Mouse (Mus musculus) intestine, embryonic 16.5 days (tissue): ENCODE measurements around the gene Trpc3. TPM values are rescaled to one million over a fixed set of nuclear protein-coding genes. Genes with fewer than 3 reads are reported as not detected.

Experiments
- polyA plus RNA-seq: library from polyadenylated mRNA; unstranded; fragments of >200 nt; fragmentation: Nextera tagmentation; extraction: Ambion mirVana; gene quantifications from 2 replicates; pipeline ENCODE4 v1.2.1, GENCODE M21; 2015

Gene Trpc3
- polyA plus RNA-seq, 1 experiment from 2014 or later: 3.7 TPM

Other genes starting within 250 kb of the Trpc3 start
- 283 and 291 TPM in 2 replicates for gene Anxa5, start 214.3 kb downstream of the Trpc3 start, polyA plus RNA-seq
- gene 1810062G17Rik, start 214.2 kb downstream of the Trpc3 start, polyA plus RNA-seq: 1.6 and 2.3 TPM in 2 replicates
- gene Gm11549, start 168.4 kb downstream of the Trpc3 start, polyA plus RNA-seq: 0.54 TPM in 2 replicates
- 55.6 and 69.1 TPM in 2 replicates for gene Exosc9, start 137.6 kb downstream of the Trpc3 start, polyA plus RNA-seq
- 140 and 155 TPM in 2 replicates for gene Ccna2, start 118.0 kb downstream of the Trpc3 start, polyA plus RNA-seq
- gene Bbs7, start 76.7 kb downstream of the Trpc3 start, polyA plus RNA-seq: 9.5 and 10.3 TPM in 2 replicates
- gene 4932438A13Rik, start 172.9 kb upstream of the Trpc3 start, polyA plus RNA-seq: 34.3 and 37.1 TPM in 2 replicates